Mouse (Mus musculus) G1E-ER4 (cell line): ENCODE measurements around the gene Mef2a. TPM values are rescaled to one million over a fixed set of nuclear protein-coding genes. Genes with fewer than 3 reads are reported as not detected.

Experiments
- GATA1 ChIP-seq: IDR thresholded peaks from one replicate; pipeline ENCODE4 v1.8.0; 2012; ENCODE audit warnings: low read length, inconsistent platforms
- polyA plus RNA-seq: library from polyadenylated mRNA; stranded (reverse); fragments of >175 nt; gene quantifications from 2 replicates; pipeline ENCODE4 v1.2.3, GENCODE M21; 2012

Mef2a gene
- polyA plus RNA-seq: 7.2 and 9.1 TPM in 2 replicates

DNA sequence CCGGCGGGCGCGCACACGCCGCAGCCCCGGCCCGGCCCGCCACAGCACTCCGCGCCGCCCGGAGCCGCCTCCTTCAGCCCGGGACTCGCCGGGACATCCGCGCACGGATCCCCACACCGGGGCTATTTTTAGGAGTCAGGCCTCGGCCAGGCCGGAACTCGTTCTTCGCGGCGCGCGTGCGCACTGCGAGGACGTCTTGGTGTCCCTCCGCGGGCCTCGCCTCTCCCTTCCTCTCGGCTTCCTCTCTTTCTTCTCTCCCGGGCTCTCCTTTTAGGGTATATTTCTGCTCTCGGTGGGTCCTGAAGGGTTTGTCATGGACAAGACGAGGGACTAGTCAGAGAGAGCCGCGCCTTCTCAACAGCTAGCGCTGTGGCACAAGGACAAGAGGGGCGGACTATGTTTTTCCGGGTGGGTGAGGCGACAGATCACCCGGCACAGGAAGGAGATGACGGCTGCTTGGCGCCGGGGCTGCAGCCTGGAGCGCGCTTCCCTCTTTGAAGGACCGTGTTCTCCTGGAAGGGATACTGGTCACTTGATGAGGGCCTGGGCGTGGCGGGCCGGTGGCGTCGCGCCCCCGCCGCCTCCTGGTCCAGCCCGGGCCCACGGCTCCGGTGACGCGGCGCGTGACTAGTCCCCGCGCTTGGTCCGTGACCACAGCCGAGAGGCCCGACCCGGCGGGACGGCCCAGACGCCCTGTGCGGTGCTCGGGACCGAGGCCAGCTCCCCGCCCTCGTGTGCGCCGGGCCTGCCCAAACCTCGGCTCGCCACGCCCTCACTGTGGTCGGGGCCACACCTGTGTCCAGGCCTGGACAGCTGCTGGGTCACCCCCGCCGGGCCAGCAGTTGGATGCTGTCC is at the start of gene Mef2a:
TSS of gene Mef2a (minus strand) at position 130 of the 855 bp plus-strand sequence.
- TF ChIP-seq GATA1: no peak

DNA sequence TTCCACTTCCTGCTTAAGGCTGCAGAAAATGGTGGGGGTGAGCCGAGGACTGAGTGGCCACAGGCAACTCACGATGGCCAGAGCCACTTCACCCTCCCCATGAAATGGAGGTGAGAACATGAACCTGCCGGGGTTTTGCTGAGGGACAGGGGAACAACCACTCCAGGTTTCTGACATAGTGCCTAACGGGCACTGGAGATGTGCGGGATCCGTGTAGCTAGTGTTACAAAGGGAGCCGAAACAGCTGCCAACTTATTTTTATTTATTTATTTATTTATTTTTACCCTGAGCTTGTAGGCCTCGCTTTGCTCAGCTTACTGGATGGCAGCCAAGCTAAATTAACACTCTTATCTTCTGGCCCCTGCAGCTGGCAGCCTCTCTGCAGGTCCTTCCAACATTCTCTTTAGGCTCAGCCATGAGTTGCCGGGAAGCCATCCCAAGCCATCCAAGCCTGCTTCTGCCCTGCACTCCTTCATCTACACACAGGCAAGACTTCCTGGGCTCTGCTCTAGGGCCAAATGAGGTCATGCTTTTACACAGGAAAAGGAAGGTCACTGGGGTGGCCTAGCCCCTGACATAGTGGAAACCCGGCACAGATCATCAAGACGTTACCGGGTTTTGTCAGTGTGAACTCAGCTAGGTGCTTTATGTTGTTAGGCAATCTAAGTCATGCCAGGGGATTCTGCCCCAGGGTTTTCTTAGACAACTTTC is 49.0 kb upstream of the Mef2a start:
- TF ChIP-seq GATA1: no peak

DNA sequence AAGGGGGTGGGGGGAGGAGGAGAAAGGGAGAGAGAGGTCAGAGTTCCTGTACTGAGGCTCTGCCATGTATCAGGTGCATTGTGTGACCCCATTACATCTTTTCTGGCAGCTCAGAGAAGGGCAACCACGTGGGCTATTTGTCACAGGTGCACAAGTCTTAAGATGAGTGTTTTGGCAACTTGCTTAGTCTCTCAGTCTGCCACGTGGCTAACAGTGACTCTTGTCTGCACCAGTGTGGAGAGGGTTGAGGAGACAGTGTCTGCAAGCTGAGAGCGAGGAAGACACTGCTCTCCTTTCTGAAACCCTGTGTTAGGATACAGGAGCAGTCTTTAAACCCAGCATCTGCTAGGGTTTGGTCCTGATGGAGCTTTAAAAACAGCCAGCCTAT is 48.4 kb upstream of the Mef2a start:
- TF ChIP-seq GATA1: no peak

DNA sequence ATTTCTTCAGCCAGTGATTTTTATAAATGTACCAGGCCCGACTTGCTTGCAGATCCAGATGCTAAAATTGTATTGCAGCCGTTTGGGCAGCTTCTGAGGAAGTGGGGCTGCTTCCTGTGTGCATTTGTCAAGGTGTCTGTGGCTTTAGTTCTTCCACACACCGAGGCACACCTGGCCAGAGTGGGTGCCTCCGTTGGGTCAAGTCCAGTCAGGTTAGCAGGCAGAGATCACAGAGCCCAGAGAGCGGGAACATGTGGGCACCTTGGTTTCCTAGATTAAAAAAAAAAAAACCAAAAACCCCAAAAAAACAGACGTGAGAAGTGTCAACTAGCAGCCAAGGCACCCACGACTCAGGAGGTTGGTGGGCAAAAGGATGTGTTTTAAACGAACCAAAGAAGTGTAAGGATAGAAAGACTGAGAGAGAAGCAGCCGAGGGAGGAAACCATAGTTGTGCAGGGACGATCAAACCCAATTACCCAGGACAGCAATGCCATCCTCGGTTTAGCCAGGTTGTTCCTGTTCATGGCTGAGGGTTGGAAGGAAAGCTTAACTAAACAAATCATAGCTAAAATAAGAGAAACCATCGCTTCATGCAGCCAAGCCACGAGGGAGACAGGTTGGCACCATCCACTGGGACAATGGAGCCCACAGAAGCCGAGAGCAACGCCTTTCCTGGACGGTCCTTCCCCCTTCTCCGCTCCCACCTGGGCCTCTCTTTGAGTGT is 47.1 kb upstream of the Mef2a start:
- no peak for TF ChIP-seq GATA1

DNA sequence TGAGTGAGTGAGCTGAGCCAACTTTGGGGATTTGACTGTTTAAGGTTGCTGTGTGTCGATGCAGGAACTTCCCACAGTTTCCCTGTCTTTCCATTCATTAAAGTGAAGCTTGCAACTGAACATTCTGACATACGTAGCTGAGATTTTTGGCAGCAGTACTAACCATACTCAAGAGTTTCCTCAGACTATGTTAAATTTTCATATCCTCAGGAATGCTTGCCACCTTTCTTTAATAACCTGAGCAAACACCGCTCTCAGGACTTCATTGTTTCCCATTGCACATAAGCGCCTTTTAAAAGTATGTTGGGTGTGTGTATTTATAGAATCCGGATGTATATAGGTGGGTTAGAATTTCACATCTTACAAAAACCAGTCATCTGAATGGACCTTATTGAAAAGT is 45.5 kb upstream of the Mef2a start:
- no peak for TF ChIP-seq GATA1

DNA sequence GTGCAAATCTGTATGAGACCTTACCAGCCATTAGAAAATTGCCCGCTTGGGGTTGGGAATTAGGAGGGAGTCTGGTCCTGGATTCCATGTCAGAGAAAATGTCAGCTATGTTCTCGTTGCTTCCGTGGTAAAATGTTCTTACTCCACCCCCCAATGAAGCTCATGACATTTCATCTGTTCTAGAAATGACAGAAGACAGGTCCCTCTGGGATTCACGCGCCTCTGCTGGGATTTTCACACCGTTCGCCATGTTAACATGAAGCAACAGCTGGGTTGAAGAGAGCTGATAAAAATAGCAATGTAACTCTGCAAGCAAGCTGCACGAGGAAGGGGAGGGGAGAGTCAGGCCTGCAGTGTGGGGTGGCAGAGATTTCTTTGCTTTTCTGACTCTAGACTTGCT is 42.1 kb upstream of the Mef2a start:
- TF ChIP-seq GATA1: no peak

DNA sequence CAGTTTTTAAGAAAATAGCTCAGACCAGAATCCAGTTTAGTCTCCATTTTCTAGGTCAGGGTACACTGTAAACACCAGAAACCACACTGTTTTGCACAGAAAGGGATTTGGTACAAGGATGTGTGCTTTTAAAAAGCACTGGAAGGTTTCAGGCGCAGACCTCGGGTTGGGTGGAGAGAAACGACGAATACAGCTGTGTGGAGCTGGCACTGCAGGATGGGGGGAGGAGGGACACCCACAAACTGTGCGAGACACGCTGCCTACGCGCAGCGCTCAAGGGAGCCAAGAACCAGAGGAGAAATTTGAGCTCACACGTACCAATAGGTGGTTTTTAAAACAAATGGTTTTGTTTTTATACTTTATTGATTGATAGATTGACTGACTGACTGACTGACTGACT is 40.0 kb upstream of the Mef2a start:
- TF ChIP-seq GATA1: no peak

DNA sequence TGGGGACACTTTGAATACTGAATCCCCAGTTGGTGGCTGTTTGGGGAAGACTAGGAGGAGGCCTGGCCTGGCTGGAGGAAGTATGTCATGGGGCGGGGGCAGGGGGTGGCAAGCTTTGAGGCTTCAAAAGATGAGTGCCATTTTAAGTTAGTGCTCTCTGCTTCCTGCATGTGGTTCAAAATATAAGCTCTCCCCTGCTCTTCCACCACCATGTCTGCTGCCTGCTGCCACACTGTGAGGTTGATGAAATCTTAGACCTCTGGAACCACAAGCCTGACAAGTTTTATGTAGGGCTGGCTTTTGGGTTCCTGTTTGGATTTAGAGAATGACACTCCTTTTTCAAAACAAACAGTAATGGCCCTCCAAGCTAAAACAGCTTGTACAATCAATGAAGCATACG is 34.4 kb upstream of the Mef2a start:
- TF ChIP-seq GATA1: no peak

DNA sequence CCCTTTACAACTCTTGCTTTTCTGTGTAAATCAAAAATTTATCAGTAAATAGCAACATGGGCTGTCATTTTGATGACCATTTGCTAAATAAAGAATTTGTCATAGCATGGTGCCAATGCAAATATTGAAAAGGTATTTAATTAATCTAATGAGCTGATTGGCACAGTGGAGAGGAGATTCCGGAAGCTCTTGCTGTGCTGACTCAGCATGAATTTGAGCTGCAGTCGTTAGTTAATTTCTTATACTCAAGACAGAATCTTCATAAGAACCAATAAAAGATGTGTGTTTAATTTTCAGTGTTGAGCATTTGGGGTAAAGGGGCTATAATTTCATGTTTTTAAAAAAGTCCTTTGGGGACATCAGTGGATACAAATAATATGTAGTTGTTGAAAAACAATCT is 31.5 kb upstream of the Mef2a start:
- no peak for TF ChIP-seq GATA1

DNA sequence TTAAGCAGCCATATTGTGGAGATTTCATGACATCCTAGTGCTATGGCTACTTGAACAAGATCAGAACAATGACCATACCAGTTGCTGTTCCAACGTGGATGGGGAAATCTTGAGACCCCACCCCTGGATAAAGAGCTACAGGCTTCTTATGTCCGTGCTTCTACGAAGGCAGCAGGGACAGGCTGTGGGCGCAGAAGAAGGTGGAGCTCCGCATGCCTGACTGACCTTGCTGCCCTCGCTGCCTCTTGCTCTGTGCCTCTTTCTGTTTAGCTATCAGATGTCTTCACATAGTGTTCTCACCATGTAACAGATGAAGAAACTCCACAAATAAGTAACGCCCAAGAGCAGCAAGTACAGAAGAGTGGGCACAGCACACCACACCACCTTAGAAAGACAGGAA is 29.7 kb upstream of the Mef2a start:
- no peak for TF ChIP-seq GATA1

DNA sequence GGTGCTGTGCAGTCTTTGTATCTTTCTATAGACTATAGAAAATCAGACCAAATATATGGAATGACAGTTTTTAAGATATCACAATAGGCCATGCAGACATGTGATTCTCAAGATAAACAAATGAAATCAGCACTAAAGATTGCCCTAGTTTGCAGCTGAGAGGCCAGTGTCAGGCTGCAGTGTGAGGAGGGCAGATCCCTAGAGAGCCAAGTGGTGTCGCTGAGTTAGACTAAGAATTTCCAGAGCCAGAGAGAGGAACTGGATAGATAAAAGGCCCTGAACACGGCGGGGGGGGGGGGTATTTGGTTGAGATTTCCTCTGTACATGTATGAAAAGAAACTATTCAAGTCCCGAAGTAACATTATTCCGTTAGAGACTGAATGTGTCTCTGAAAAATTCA is 28.7 kb upstream of the Mef2a start:
- no peak for TF ChIP-seq GATA1

DNA sequence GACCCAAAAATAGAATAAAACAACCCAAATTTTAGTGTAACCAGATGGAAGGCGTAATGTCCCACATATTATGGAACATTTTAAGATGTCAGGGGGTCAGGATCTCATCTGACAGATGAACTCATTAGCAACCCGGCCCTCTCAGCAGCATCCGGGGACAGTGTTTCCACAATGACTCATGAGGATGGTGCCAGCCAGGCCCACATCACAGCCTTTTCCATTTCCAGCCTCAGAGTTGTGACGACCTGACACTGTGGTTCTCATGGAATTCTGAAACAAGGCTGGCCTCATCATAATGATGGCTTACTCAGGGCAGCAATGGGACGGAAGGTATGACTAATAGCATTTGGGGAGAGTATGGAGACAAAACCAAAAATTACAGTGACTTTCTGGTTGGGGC is 18.1 kb upstream of the Mef2a start:
- no peak for TF ChIP-seq GATA1

DNA sequence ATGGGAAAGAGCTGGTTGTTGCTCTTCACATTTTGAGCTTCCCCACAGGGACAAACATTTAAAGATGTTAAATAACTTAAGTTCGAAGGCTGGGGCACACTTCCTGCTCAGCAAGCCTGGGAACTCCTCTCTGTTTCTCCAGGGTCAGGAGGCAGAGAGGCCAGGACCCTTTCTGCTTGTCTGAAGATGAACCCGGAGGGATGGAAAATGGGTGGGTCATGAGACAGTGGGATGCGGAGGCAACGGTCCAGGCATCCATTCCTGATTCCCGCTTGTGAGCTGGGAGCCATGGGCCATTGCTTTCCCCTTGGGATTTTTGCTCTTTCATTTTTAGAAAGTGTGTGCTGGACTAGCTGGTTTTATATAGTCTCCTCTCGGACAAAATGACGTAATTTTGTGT is 17.4 kb upstream of the Mef2a start:
- no peak for TF ChIP-seq GATA1

DNA sequence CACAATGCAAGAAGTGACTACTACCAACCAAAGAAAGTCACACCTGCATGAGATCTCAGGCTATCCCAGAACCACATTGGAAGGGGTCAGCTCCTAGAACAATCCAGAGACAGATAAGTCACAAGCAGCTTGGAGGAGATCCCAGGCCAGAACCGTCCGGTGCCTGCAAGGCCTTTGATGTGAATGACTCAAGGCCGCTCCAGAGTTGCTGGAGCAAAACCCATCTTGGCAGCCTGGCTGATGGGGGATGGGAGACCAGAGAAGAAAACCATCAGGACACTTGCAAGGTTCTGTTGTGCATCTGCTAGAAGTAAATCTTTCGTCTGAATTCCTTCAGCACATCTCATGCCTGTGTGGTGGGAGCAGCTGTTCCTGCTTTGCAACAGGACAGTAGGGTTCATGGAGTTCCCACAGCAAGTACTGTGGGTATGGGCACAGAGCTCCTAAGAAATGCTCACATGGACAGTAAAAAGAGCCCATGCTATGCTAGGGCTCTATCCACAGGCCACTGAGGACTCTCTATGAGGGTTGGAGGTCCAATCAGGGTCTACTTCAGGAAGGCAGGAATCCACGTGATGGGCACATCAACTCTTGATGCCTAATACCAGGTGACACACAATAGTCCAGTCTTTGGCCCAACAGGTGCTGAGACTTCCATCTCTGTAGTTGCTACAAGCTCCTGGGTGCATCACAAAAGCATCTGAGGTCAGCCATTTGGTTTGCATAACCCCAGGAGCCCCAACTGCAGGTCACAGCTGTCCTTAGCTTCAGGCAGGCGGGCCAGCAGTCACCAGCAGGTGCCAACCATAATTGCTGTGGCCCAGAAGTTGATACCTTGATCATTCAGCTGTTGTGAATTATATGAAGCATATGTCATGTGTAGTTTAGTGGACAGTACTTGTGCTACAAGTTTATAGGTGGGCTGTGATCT is 12.5 kb upstream of the Mef2a start:
- no peak for TF ChIP-seq GATA1
